Mouse (Mus musculus): Measurements from ENCODE around the gene Adgre4. TPM values are rescaled to one million over a fixed set of nuclear protein-coding genes. Genes with fewer than 3 reads are reported as not detected.

Gene Adgre4
- polyA plus RNA-seq, 1 experiment from 2014 or later, result 0.93 TPM

GRCm38 (mm10) chr17:55903087-55903486 lies 153.3 kb downstream of the Adgre4 start:
- ATAC-seq, result no peak
- no peaks in the 10 kb centered on the region for H3K36me3 ChIP-seq (ENCODE audit: insufficient read depth, low read length)
- WGBS, result 69% methylated on average over 2 of the region's 2 CpGs
- no peaks in the 10 kb centered on the region for H3K4me1 ChIP-seq (ENCODE audit: insufficient read depth, low read depth, low read length)
- H3K27ac ChIP-seq (ENCODE audit: low read length), result no peak overlapping the region
- no peak overlapping the region for H3K4me3 ChIP-seq (ENCODE audit: low read depth, low read length)
- H3K4me2 ChIP-seq (replicated peaks; ENCODE audit: low read depth, low read length), result no peak overlapping the region
- no peak for DNase-seq (ENCODE audit: low spot score)
- TF ChIP-seq EP300 (IDR thresholded peaks at IDR 0.05) (no peak), CTCF (IDR thresholded peaks at IDR 0.05) (no peak)
- H3K9ac ChIP-seq (replicated peaks; ENCODE audit: low read depth), result no peak overlapping the region
- no peaks in the 10 kb centered on the region for H3K27me3 ChIP-seq (replicated peaks; ENCODE audit: insufficient read depth, low read length)
- no peaks in the 10 kb centered on the region; the same call in 1 of the 2 replicates for H3K9me3 ChIP-seq (ENCODE audit: low read length)

Other genes starting within 250 kb of the Adgre4 start
- not detected in 2 replicates for gene Vmn2r118, start 124.8 kb upstream of the Adgre4 start, polyA plus RNA-seq (2015; fragmentation: Nextera tagmentation; extraction: Ambion mirVana)
- gene Pot1b, start 37.4 kb upstream of the Adgre4 start, polyA plus RNA-seq (2015; fragmentation: Nextera tagmentation; extraction: Ambion mirVana), result 5.0 and 5.5 TPM in 2 replicates
- gene Zfp119a, start 128.9 kb downstream of the Adgre4 start, polyA plus RNA-seq (2015; fragmentation: Nextera tagmentation; extraction: Ambion mirVana), result 10.5 and 11.6 TPM in 2 replicates
- 10.9 and 11.1 TPM in 2 replicates for gene Zfp959, start 142.1 kb downstream of the Adgre4 start, polyA plus RNA-seq (2015; fragmentation: Nextera tagmentation; extraction: Ambion mirVana)
- gene Zfp119b, start 199.5 kb downstream of the Adgre4 start, polyA plus RNA-seq (2015; fragmentation: Nextera tagmentation; extraction: Ambion mirVana), result 10.0 and 11.0 TPM in 2 replicates
- 3.1 and 3.3 TPM in 2 replicates for gene Ebi3, start 202.7 kb downstream of the Adgre4 start, polyA plus RNA-seq (2015; fragmentation: Nextera tagmentation; extraction: Ambion mirVana)
- gene Yju2, start 209.1 kb downstream of the Adgre4 start, polyA plus RNA-seq (2015; fragmentation: Nextera tagmentation; extraction: Ambion mirVana), result 16.8 and 19.2 TPM in 2 replicates
- gene Shd, start 220.5 kb downstream of the Adgre4 start, polyA plus RNA-seq (2015; fragmentation: Nextera tagmentation; extraction: Ambion mirVana), result 3.1 and 3.4 TPM in 2 replicates
- gene Fsd1, start 236.5 kb downstream of the Adgre4 start, polyA plus RNA-seq (2015; fragmentation: Nextera tagmentation; extraction: Ambion mirVana), result 0.36 and 0.37 TPM in 2 replicates